Mouse (Mus musculus) CH12.LX (cell line): Measurements from ENCODE around the gene Cyp1a1. TPM values are rescaled to one million over a fixed set of nuclear protein-coding genes. Genes with fewer than 3 reads are reported as not detected.
A peak's percentile ranks its signal among the peaks of the same experiment; 100 is the strongest.

Source experiments
- DNase-seq: peaks from one replicate; pipeline ENCODE4 v3.0.0-alpha.2; 2013; ENCODE audit errors: extremely low read depth
- H3K27ac ChIP-seq: 2 replicates; pipeline ENCODE4 v1.5.1; 2012; ENCODE audit warnings: low read depth, mild to moderate bottlenecking, control low read depth, moderate library complexity; ENCODE audit not compliant: insufficient read depth
- H3K27me3 ChIP-seq: replicated peaks from 2 replicates; pipeline ENCODE3; 2012; ENCODE audit warnings: inconsistent platforms
- H3K36me3 ChIP-seq, 2 experiments: replicated peaks in 1 of 2; 2 replicates each; pipeline versions ENCODE3 to v1.6.1; 2012; ENCODE audit warnings: inconsistent platforms in 1 of 2, low read length in 1 of 2, mild to moderate bottlenecking in 1 of 2, mixed read lengths in 1 of 2, moderate library complexity in 1 of 2; ENCODE audit not compliant: control insufficient read depth in 1 of 2, insufficient read depth in 1 of 2
- H3K4me1 ChIP-seq, 2 experiments: 2 replicates each; pipeline ENCODE4 v1.6.1; 2012; ENCODE audit warnings: inconsistent platforms in 1 of 2, moderate library complexity in 1 of 2; ENCODE audit not compliant: insufficient read depth in 2 of 2, control insufficient read depth in 1 of 2
- H3K4me2 ChIP-seq: 2 replicates; pipeline ENCODE4 v1.6.1; 2012; ENCODE audit warnings: low read depth, mild to moderate bottlenecking, control low read depth; ENCODE audit not compliant: poor library complexity, insufficient read depth, severe bottlenecking
- H3K4me3 ChIP-seq, 3 experiments: fragments of 150-350 bp in 1 of 3; sonication (generic) in 1 of 3; replicated peaks in 1 of 3; 2 replicates each; pipeline versions ENCODE3 to v1.5.1; 2011 to 2012; ENCODE audit warnings: low read depth in 2 of 3, low read length in 2 of 3, mild to moderate bottlenecking in 2 of 3, moderate library complexity in 2 of 3, control low read depth in 1 of 3, improper control_type of control experiment in 1 of 3, inconsistent platforms in 1 of 3, mixed read lengths in 1 of 3; ENCODE audit not compliant: poor library complexity in 1 of 3
- H3K79me2 ChIP-seq: replicated peaks from 2 replicates; pipeline ENCODE4 v1.6.1; 2012; ENCODE audit warnings: mild to moderate bottlenecking, moderate library complexity; ENCODE audit not compliant: control insufficient read depth, poor library complexity, insufficient read depth, severe bottlenecking; ENCODE audit errors: extremely low read depth
- H3K9ac ChIP-seq: 2 replicates; pipeline ENCODE4 v1.6.1; 2012; ENCODE audit warnings: low read depth, mild to moderate bottlenecking, control low read depth, moderate library complexity; ENCODE audit not compliant: insufficient read depth
- H3K9me3 ChIP-seq: replicated peaks from 2 replicates; pipeline ENCODE3; 2012; ENCODE audit warnings: low read length, inconsistent platforms, mixed read lengths
- BHLHE40 ChIP-seq: IDR thresholded peaks from 2 replicates; pipeline ENCODE4 v1.6.1; 2011; ENCODE audit warnings: mild to moderate bottlenecking, low read depth, low read length, improper control_type of control experiment
- CHD1 ChIP-seq: IDR thresholded peaks from 2 replicates; pipeline ENCODE4 v1.6.1; 2012; ENCODE audit warnings: low read depth, low read length, improper control_type of control experiment, inconsistent platforms
- E2F4 ChIP-seq: IDR thresholded peaks from 2 replicates; pipeline ENCODE4 v1.6.1; 2011; ENCODE audit warnings: low read depth, low read length, improper control_type of control experiment; ENCODE audit not compliant: insufficient replicate concordance
- EP300 ChIP-seq: IDR thresholded peaks from 2 replicates; pipeline ENCODE4 v1.6.1; 2011; ENCODE audit warnings: low read length, improper control_type of control experiment
- ETS1 ChIP-seq: conservative IDR thresholded peaks from 2 replicates; pipeline ENCODE4 v1.6.1; 2012; ENCODE audit warnings: low read depth, mild to moderate bottlenecking, inconsistent platforms, low read length, improper control_type of control experiment, moderate library complexity
- GABPA ChIP-seq: IDR thresholded peaks from 2 replicates; pipeline ENCODE4 v1.6.1; 2012; ENCODE audit warnings: low read depth, low read length, improper control_type of control experiment, inconsistent platforms; ENCODE audit not compliant: insufficient replicate concordance
- HCFC1 ChIP-seq: IDR thresholded peaks from 2 replicates; pipeline ENCODE4 v1.6.1; 2012; ENCODE audit warnings: low read depth, mild to moderate bottlenecking, inconsistent platforms, low read length, improper control_type of control experiment
- IRF4 ChIP-seq: IDR thresholded peaks from 2 replicates; pipeline ENCODE4 v1.6.1; 2014; ENCODE audit warnings: low read depth, mild to moderate bottlenecking, inconsistent platforms, low read length, improper control_type of control experiment
- KAT2A ChIP-seq: IDR thresholded peaks from 2 replicates; pipeline ENCODE4 v1.6.1; 2012; ENCODE audit warnings: low read length, improper control_type of control experiment, inconsistent platforms; ENCODE audit not compliant: insufficient replicate concordance
- MAFK ChIP-seq: IDR thresholded peaks from 2 replicates; pipeline ENCODE4 v1.6.1; 2011; ENCODE audit warnings: low read length, improper control_type of control experiment; ENCODE audit not compliant: insufficient replicate concordance
- MAX ChIP-seq: IDR thresholded peaks from 2 replicates; pipeline ENCODE4 v1.6.1; 2011; ENCODE audit warnings: low read length, improper control_type of control experiment
- MEF2A ChIP-seq: IDR thresholded peaks from 2 replicates; pipeline ENCODE4 v1.6.1; 2014; ENCODE audit warnings: low read depth, mild to moderate bottlenecking, inconsistent platforms, low read length, improper control_type of control experiment, borderline replicate concordance
- MXI1 ChIP-seq: IDR thresholded peaks from 2 replicates; pipeline ENCODE4 v1.6.1; 2011; ENCODE audit warnings: mild to moderate bottlenecking, low read depth, low read length, improper control_type of control experiment
- MYC ChIP-seq: IDR thresholded peaks from 2 replicates; pipeline ENCODE4 v1.6.1; 2011; ENCODE audit warnings: low read depth, mild to moderate bottlenecking, improper control_type of control experiment, low read length
- NELFE ChIP-seq: IDR thresholded peaks from 2 replicates; pipeline ENCODE4 v1.6.1; 2011; ENCODE audit warnings: low read depth, low read length, improper control_type of control experiment
- NRF1 ChIP-seq: IDR thresholded peaks from 2 replicates; pipeline ENCODE4 v1.6.1; 2014; ENCODE audit warnings: low read depth, mild to moderate bottlenecking, inconsistent platforms, low read length, improper control_type of control experiment, moderate library complexity
- POLR2A ChIP-seq: IDR thresholded peaks from 2 replicates; pipeline ENCODE4 v1.6.1; 2011; ENCODE audit warnings: low read depth, mild to moderate bottlenecking, improper control_type of control experiment, low read length
- POLR2AphosphoS2 ChIP-seq: IDR thresholded peaks from 2 replicates; pipeline ENCODE4 v1.6.1; 2011; ENCODE audit warnings: low read depth, low read length, improper control_type of control experiment
- RCOR1 ChIP-seq: conservative IDR thresholded peaks from 2 replicates; pipeline ENCODE4 v1.6.1; 2012; ENCODE audit warnings: low read depth, mild to moderate bottlenecking, inconsistent platforms, low read length, improper control_type of control experiment
- SIN3A ChIP-seq: IDR thresholded peaks from 2 replicates; pipeline ENCODE4 v1.6.1; 2012; ENCODE audit warnings: low read length, improper control_type of control experiment, inconsistent platforms
- SMC3 ChIP-seq: IDR thresholded peaks from 2 replicates; pipeline ENCODE4 v1.6.1; 2011; ENCODE audit warnings: low read depth, low read length, improper control_type of control experiment
- TBP ChIP-seq: conservative IDR thresholded peaks from 2 replicates; pipeline ENCODE4 v1.6.1; 2011; ENCODE audit warnings: low read depth, low read length, improper control_type of control experiment
- TCF12 ChIP-seq: IDR thresholded peaks from 2 replicates; pipeline ENCODE4 v1.6.1; 2014; ENCODE audit warnings: low read depth, mild to moderate bottlenecking, inconsistent platforms, low read length, improper control_type of control experiment
- UBTF ChIP-seq: IDR thresholded peaks from 2 replicates; pipeline ENCODE4 v1.6.1; 2012; ENCODE audit warnings: low read depth, mild to moderate bottlenecking, inconsistent platforms, low read length, improper control_type of control experiment, moderate library complexity
- USF1 ChIP-seq: IDR thresholded peaks from 2 replicates; pipeline ENCODE4 v1.6.1; 2014; ENCODE audit warnings: low read depth, mild to moderate bottlenecking, inconsistent platforms, low read length, improper control_type of control experiment
- USF2 ChIP-seq: conservative IDR thresholded peaks from 2 replicates; pipeline ENCODE4 v1.6.1; 2011; ENCODE audit warnings: low read depth, low read length, improper control_type of control experiment
- ZC3H11A ChIP-seq: IDR thresholded peaks from 2 replicates; pipeline ENCODE4 v1.6.1; 2012; ENCODE audit warnings: low read depth, mild to moderate bottlenecking, inconsistent platforms, low read length, improper control_type of control experiment
- ZKSCAN1 ChIP-seq: IDR thresholded peaks from 2 replicates; pipeline ENCODE4 v1.6.1; 2012; ENCODE audit warnings: low read depth, inconsistent platforms, low read length, improper control_type of control experiment, borderline replicate concordance
- ZMIZ1 ChIP-seq: IDR thresholded peaks from 2 replicates; pipeline ENCODE4 v1.6.1; 2012; ENCODE audit warnings: low read depth, mild to moderate bottlenecking, inconsistent platforms, low read length, improper control_type of control experiment
- ZNF384 ChIP-seq: IDR thresholded peaks from 2 replicates; pipeline ENCODE4 v1.6.1; 2012; ENCODE audit warnings: low read depth, low read length, improper control_type of control experiment, inconsistent platforms
- dilution Hi-C: fragments of 300-500 bp; cut with MboI; formaldehyde crosslinking; loops from 2 replicates; pipeline ENCODE4 v1.14.3; 2020; ENCODE audit warnings: low sequenced_read_pairs; ENCODE audit not compliant: extremely low pct_unique_long_range_greater_than_20kb, extremely low pct_ligation_motif_present
- in situ Hi-C: fragments of 300-500 bp; cut with MboI; formaldehyde crosslinking; loops from 3 replicates; pipeline ENCODE4 v1.14.3; 2019; ENCODE audit warnings: low sequenced_read_pairs, low pct_ligation_motif_present, low pct_unique_long_range_greater_than_20kb, mixed read lengths
- polyA plus RNA-seq: library from polyadenylated mRNA; unstranded; fragments of >175 nt; gene quantifications from 2 replicates; pipeline ENCODE4 v1.2.1, GENCODE M21; 2012; ENCODE audit warnings: low read depth; ENCODE audit not compliant: insufficient read length
- total RNA-seq, 2 experiments: library from RNA; depleted of rRNA; stranded (reverse); fragments of 300-350 nt in 1 of 2; fragments of >200 nt in 1 of 2; gene quantifications; 2 replicates each; pipeline ENCODE4 v1.2.3; 2012 to 2014

Cyp1a1 gene
- total and polyA plus RNA-seq, 3 experiments, result 0.11 to 0.13 TPM; not detected in 1

DNA sequence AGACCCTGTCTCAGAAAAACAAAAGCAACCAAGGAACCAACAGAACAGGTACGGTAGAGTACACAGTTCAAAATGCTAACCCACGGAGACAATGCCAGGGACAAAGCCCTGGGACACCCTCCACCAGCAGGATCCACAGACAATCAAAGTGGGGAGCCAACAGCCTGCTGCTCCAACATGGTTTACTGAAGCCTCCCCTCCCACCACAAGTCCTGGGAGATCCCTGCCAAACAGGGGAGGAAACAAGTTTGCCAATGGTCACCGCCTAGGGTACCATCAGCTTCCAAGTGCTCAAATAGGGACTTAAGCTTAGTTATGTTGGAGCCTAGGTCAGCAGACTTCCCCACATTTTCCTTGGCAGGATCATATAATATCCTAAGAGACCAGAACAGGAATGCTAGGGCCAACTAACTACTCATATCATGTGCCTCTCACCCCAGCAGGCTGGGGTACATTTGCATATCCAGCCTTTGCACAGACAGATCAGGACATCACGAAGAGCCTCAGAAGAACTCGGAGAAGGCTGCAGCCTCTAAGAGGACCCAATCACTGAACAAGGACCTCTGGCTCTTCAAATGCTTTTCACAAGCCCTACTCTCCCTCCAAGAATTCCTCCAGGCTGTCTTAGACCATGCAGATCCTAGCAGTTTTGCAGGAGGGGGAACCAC lies 47.9 kb upstream of the Cyp1a1 start:
- Histone ChIP-seq H3K9ac (peak overlapping the region; percentile 39; the same call in 1 of the 2 replicates), H3K36me3 (peaks cover 3 to 31% of the 10 kb centered on the region in 2 experiments)
- in situ Hi-C loops, result no loop called here

DNA sequence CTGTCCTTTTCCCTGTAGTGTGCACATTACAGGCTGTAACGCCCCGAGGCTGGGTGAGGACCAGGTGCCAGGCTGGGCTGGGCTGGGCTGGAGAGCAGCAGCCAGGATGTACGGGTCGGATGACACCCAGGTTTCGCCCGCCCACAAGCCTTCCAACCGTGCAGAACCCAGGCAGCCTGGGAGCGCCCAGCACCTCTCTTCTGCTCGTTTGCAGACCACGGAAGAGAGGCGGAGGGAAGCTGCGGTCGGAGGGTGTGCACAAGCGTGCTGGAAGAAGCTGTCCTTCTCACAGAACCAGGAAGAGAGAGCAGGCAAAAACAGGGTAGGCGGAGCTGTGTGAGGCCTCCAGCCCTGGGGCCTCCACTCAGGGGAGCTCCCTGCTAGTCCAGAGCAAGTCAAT lies 47.3 kb upstream of the Cyp1a1 start:
- H3K4me1 ChIP-seq, result peaks cover 33 to 74% of the 10 kb centered on the region in 2 experiments
- DNase-seq, result peak; percentile 97
- in situ Hi-C loops, result no loop called here
- peak; percentile 71 for TF ChIP-seq IRF4
- peak; percentile 87 for TF ChIP-seq MXI1
- peak; percentile 98 for TF ChIP-seq BHLHE40
- TF ChIP-seq KAT2A, result no peak
- no peak for TF ChIP-seq GABPA
- no peak for TF ChIP-seq ZKSCAN1
- TF ChIP-seq SIN3A, result peak; percentile 93
- TF ChIP-seq MYC, result 0 out of 2 replicates have a peak, but pooled peaks have one; percentile 49
- 0 out of 2 replicates have a peak, but pooled peaks have one; percentile 42 for TF ChIP-seq NRF1
- peak; percentile 49; the same call in 1 of the 2 replicates for TF ChIP-seq HCFC1
- no peak; the same call in 1 of the 2 replicates for TF ChIP-seq RCOR1
- peak; percentile 77 for TF ChIP-seq MEF2A
- TF ChIP-seq MAX, result peak; percentile 73; the same call in 1 of the 2 replicates
- TF ChIP-seq ZNF384, result no peak
- TF ChIP-seq ZC3H11A, result no peak
- TF ChIP-seq ETS1, result peak; percentile 96
- TF ChIP-seq EP300, result peak; percentile 73
- TF ChIP-seq NELFE, result no peak
- no peak for TF ChIP-seq E2F4
- TF ChIP-seq ZMIZ1, result peak; percentile 42; the same call in 1 of the 2 replicates
- TF ChIP-seq USF1, result no peak
- peak; percentile 58; the same call in 1 of the 2 replicates for TF ChIP-seq POLR2A
- no peak for TF ChIP-seq USF2
- TF ChIP-seq TCF12, result peak; percentile 88
- peak; percentile 75; the same call in 1 of the 2 replicates for TF ChIP-seq TBP
- no peak for TF ChIP-seq CHD1
- TF ChIP-seq SMC3, result no peak; the same call in 1 of the 2 replicates
- TF ChIP-seq UBTF, result peak; percentile 73; the same call in 1 of the 2 replicates
- 0 out of 2 replicates have a peak, but pooled peaks have one; percentile 43 for TF ChIP-seq MAFK
- TF ChIP-seq POLR2AphosphoS2, result no peak

More for the DNA sequence above, 47.9 kb upstream of the Cyp1a1 start:
- TF ChIP-seq CHD1, result no peak
- TF ChIP-seq BHLHE40, result peak; percentile 69
- TF ChIP-seq MYC, result no peak
- H3K79me2 ChIP-seq, result peaks cover 92% of the 10 kb centered on the region
- peak; percentile 68 for DNase-seq
- peak overlapping the region; percentile 94 for H3K4me2 ChIP-seq
- no peaks in the 10 kb centered on the region for H3K27me3 ChIP-seq
- dilution Hi-C loops, result no loop called here
- H3K27ac ChIP-seq, result peak overlapping the region; percentile 96
- no peaks in the 10 kb centered on the region for H3K9me3 ChIP-seq
- H3K4me3 ChIP-seq, result peak overlapping the region; percentile 10 to 34 (median 16)
- peaks cover 37 to 80% of the 10 kb centered on the region in 2 experiments for H3K4me1 ChIP-seq

More for the DNA sequence above, 47.3 kb upstream of the Cyp1a1 start:
- Histone ChIP-seq H3K79me2 (peaks cover 87% of the 10 kb centered on the region), H3K9ac (peak overlapping the region; percentile 39; the same call in 1 of the 2 replicates), H3K4me2 (peak overlapping the region; percentile 94), H3K9me3 (no peaks in the 10 kb centered on the region), H3K27ac (peak overlapping the region; percentile 96), H3K4me3 (peak overlapping the region in 2 of 3 experiments; percentile 16 to 31), H3K27me3 (no peaks in the 10 kb centered on the region), H3K36me3 (peaks cover 3 to 26% of the 10 kb centered on the region in 2 experiments)
- dilution Hi-C loops, result no loop called here
